Mouse (Mus musculus): ENCODE data around the gene Slc29a1.

The Slc29a1 gene

GRCm38 (mm10) chr17:45610144-45610866, 10.9 kb upstream of the Slc29a1 start:
- DNase-seq (ENCODE audit: low spot score), result no peak

GRCm38 (mm10) chr17:45608396-45608795, 9.0 kb upstream of the Slc29a1 start:
- DNase-seq (ENCODE audit: low spot score), result no peak

- no peak for DNase-seq (ENCODE audit: low spot score)
Measured at GRCm38 (mm10) chr17:45606992-45607879, 7.8 kb upstream of the Slc29a1 start.

- no peak for DNase-seq (ENCODE audit: low spot score)
Measured at GRCm38 (mm10) chr17:45602984-45603383, 3.6 kb upstream of the Slc29a1 start.

GRCm38 (mm10) chr17:45601877-45602304, 2.5 kb upstream of the Slc29a1 start, which contains the start of gene Mymx:
Gene Mymx, minus strand, starts transcription at chr17:45602102.
- DNase-seq (ENCODE audit: low spot score), result no peak

- DNase-seq (ENCODE audit: low spot score), result no peak
Measured at GRCm38 (mm10) chr17:45601325-45601724, 1.9 kb upstream of the Slc29a1 start.

- no peak for DNase-seq (ENCODE audit: low spot score)
Measured at GRCm38 (mm10) chr17:45600267-45600666, 861 bp upstream of the Slc29a1 start.

GRCm38 (mm10) chr17:45598891-45599290, 515 bp downstream of the Slc29a1 start:
- no peak for DNase-seq (ENCODE audit: low spot score)

GRCm38 (mm10) chr17:45598376-45598775, 1.0 kb downstream of the Slc29a1 start:
- no peak for DNase-seq (ENCODE audit: low spot score)

- DNase-seq (ENCODE audit: low spot score), result no peak
Measured at GRCm38 (mm10) chr17:45597787-45598186, 1.6 kb downstream of the Slc29a1 start.

- DNase-seq (ENCODE audit: low spot score), result no peak
Measured at GRCm38 (mm10) chr17:45596631-45597396, 2.6 kb downstream of the Slc29a1 start.

GRCm38 (mm10) chr17:45595736-45596390, 3.5 kb downstream of the Slc29a1 start:
- DNase-seq (ENCODE audit: low spot score), result no peak

- DNase-seq (ENCODE audit: low spot score), result no peak
Measured at GRCm38 (mm10) chr17:45594881-45595735, 4.3 kb downstream of the Slc29a1 start.

GRCm38 (mm10) chr17:45594195-45594594, 5.2 kb downstream of the Slc29a1 start:
- DNase-seq (ENCODE audit: low spot score), result no peak

- DNase-seq (ENCODE audit: low spot score), result no peak
Measured at GRCm38 (mm10) chr17:45593479-45593878, 5.9 kb downstream of the Slc29a1 start.

GRCm38 (mm10) chr17:45592606-45593431, 6.6 kb downstream of the Slc29a1 start:
- DNase-seq (ENCODE audit: low spot score), result no peak

GRCm38 (mm10) chr17:45591701-45592605, 7.5 kb downstream of the Slc29a1 start:
- no peak for DNase-seq (ENCODE audit: low spot score)

GRCm38 (mm10) chr17:45590410-45590809, 9.0 kb downstream of the Slc29a1 start:
- DNase-seq (ENCODE audit: low spot score), result no peak

GRCm38 (mm10) chr17:45589844-45590243, 9.6 kb downstream of the Slc29a1 start:
- DNase-seq (ENCODE audit: low spot score), result no peak

Measured in urinary bladder, postnatal 10 days (tissue).